Mouse (Mus musculus): ENCODE measurements around the gene Nrm. TPM values are rescaled to one million over a fixed set of nuclear protein-coding genes. Genes with fewer than 3 reads are reported as not detected.

Gene Nrm
- total RNA-seq (2021) = 1 to 10 TPM; 2.0 to 2.6 TPM
- long read RNA-seq, experiment 1, partial matches to known transcripts = 0 of 3 reads
- long read RNA-seq, experiment 1, other reads (novel, unspliced or antisense) = 0 of 3 reads
- long read RNA-seq, experiment 2, partial matches to known transcripts = 0 of 4 reads
- long read RNA-seq, experiment 2, other reads (novel, unspliced or antisense) = 0 of 4 reads

DNA sequence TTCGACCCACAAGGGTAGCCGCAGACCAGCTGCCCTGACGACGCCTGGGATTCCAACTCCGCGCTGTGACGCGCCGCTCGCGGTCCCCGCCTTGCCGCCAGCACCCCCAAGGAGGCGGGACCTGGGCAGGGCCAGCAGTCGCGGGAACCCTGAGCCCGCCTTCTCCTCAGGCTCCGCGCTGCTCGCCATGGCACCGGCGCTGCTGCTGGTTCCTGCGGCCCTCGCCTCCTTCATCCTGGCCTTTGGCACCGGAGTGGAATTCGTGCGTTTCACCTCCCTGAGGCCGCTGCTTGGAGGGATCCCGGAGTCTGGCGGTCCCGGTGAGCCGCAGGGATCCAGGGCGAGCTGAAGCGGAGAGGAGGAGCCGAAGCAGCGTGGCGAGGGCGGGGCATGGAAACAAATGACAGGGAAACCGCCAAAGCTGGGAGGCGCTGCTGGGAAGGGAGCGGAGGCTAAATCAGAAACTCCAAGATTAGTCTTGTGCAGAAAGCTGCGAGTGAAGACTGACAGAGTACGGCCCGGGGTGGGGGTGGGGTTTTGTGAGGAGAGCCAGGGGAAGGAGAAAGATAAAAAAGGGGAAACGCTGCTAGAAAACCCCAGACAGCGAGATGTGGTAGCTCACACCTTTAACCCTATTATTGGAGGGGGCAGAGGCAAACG, at the start of gene Nrm:
Gene Nrm, plus strand, starts transcription at position 121 of the 660 bp plus-strand sequence.
- peak; percentile 88 to 92 for DNase-seq (ENCODE audit: low spot score in 2 of 2)

DNA sequence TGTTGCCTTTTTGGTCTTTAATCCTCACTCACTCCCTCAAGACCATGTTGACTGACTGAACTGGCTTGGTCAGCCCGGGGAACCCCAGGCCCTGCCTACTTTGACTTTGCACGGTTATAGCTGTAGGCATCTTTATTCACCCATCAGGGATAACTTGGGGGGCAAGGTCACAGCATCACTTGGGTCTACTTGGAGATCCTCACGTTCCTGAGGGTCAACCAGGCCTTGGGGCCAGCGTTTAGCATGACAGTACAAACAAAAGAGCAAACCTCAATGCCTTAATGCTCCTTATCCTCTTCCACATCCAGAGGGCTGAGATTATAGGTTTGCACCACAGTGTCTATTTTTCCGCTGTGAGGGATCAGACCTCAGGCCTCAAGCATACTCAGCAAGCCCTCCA, 48.8 kb upstream of the Nrm start:
- no peak for DNase-seq (ENCODE audit: low spot score in 2 of 2)

DNA sequence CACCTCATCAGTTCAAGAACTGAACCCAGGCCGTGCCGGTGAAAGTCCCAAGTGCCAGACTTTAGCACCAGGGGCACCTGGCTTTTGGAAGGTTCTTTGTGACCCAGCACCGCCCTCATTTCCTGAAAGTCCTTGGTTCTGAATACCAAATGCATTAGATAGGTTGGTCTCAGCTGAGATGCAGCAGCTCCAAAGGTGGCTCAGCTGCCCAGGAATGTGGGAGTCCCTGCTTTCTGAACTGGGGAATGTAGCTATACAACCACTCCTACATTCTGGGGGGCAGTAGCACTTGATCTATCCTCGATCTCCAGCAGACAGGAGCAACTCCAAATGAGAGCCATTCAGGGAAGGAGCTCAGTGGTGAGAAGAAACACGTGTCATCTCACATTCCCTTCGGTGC, 48.4 kb upstream of the Nrm start:
- no peak for DNase-seq (ENCODE audit: low spot score in 2 of 2)

DNA sequence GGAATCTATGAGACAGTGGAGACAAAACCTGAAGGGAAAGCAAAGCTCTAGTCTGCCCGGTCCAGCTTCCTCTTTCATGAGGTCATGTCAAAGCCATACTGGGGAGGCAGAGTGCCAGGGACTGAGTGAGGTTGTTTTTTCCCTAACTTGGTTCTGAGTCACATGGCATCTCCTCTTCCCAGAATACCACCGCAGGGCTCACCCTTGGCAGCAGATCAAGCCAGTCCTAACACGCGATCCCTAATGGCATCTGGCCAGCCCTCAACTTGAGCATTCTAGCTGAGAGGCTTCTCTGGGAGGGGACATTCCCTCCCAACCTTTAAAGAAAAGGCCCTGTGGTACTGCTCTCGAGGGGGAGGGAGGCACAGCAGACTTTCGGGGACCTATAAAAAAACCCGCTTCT, 47.9 kb upstream of the Nrm start:
- DNase-seq (ENCODE audit: low spot score in 2 of 2) = peak in 1 of 2 experiments; percentile 32

DNA sequence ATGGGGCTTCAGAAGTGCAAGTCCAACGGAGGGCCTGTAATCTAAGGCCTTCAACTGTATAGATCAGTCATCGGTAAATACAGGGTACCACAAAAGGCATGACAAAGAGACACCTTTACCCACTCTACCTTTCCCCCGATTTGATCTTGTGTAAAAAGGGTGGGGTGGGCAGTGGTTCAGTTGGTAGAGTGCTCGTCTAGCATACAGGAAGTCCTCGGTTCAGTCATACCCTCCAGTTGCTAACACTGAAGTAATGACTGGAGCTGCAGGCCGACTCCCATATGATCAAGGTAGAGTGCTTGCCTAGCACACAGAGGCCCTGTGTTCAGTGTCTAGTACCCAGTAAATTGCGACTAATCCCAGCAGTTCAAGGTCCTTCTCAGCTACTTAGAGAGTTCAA, 47.5 kb upstream of the Nrm start:
- no peak for DNase-seq (ENCODE audit: low spot score in 2 of 2)

DNA sequence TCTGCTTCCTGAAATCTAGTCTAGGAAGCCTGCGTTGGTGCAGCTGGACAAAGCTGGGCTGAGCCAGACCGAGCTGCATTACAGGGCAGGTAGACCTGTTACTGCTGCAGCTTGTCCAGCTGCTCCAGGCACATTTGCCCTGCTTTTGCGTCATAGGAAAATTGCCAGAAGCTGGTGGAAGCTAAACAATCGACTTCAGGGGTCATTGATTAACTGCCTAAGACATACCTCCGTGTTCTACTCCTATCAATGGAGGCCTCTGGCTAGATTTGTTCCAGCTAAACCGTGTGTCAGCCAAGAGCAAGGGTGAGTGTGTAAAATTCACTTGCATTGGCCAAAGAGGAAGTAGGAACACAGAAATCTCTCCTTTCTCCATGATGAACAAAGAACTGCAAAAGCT, 46.4 kb upstream of the Nrm start:
- no peak for DNase-seq (ENCODE audit: low spot score in 2 of 2)

DNA sequence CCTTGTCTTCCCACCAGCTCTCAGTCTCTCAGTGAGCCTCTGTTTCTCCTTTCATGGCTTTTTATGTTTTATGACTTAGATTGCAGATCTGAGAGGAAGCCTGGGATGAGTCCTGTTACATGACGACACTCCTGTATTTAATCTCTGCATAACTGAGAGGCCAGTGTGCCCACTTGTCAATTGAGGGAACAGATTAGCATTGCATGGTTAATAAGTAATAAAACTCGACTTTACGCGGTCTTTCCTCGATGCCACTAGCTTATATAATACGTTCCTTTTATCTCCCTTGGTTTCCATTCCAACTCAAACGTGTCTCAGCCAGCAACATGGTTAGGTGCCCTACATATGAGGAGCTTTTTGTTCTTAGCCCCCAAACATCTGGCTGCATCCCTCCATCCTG, 45.3 kb upstream of the Nrm start:
- DNase-seq (ENCODE audit: low spot score in 2 of 2) = no peak

DNA sequence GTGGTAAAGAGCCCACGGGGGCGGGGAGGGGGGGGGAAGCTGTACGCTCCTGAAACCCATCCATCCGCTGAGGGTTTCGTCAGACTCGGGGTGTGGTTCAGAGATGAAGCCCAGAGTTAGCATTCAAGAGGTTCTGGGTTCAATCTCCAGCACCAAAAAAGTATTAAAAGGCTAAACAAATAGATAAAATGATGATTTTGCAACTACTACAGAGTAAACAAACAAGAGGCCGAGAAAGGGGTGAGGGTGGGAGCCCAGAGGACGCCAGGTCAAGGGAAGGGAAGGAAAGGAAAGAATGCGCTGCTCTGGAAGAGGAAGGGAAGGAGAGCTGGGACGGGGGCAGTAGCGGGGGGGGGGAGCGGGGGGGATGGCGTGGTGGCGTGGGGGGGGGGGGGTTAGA, 44.4 kb upstream of the Nrm start:
- DNase-seq (ENCODE audit: low spot score in 2 of 2) = no peak

DNA sequence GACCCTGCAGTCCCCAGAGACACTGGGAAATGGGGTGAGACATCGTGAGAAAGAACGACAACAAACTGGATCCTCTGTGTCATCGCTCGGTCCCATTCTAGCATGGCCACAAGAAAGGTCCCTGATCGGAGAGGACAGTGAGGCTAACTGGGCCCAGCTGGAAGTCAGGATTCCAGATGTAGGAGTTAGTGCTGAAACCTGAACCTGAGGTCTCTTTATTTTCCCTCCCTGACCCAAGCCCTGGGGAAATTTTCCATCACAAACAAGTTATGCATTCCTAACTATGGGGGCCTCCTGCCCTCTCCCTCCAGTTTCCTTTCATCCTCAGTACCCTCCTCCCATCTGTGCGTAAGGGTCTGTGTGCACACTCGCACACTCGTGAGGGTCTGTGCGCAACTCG, 43.9 kb upstream of the Nrm start:
- no peak for DNase-seq (ENCODE audit: low spot score in 2 of 2)

DNA sequence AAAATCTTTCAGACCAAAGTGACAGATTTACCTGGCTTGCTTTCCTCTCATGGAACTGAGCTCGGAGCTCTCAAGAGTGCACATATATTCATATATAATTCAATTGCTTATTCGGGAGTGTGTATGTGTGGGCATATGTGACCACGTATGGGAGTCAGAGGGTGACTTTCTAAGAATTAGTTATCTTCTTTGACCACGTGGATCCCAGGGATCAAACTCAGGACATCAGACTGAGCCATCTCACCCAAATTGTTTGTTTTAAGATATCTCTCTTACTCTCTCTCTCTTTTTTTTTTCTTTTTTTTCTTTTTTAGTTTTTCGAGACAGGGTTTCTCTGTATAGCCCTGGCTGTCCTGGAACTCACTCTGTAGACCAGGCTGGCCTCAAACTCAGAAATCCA, 41.0 kb upstream of the Nrm start:
- no peak for DNase-seq (ENCODE audit: low spot score in 2 of 2)

DNA sequence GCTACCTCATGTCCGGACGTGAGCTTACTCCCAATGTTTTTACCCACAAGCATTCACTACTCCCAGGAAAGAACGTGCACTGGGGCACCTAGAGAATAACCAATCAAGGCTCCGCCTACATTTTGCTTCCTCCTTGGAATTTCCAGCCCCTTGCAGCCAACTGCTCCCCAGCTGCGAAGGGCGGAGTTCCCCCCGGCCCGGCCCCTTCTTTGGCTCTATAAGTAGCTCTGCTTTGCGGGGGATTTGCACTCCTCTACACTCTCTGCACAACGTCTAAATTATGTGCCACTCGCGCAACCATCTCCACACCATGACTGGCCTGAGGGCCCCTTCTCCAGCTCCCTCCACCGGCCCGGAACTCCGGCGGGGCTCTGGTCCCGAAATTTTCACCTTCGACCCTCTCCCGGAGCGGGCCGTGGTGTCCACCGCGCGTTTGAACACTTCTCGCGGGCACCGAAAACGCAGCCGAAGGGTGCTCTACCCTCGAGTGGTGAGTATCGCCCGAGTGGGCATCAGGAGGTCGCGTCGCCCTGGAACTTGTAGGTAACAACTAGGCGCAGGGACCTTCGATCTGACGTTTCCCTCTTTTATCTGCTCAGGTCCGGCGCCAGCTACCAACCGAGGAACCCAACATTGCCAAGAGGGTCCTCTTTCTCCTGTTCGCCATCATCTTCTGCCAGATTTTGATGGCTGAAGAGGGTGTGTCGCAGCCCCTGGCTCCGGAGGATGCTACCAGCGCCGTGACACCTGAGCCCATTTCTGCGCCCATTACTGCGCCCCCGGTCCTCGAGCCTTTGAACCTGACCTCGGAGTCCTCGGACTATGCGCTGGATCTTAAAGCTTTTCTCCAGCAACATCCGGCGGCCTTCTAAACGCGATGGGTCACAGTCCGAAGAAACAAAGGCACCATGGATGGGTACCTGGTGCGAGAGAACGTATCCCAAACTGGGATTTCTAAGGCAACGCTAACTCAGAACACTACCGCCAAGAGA, 39.4 kb upstream of the Nrm start, which contains the start of gene Ier3:
Gene Ier3, plus strand, starts transcription at position 246 of the 992 bp plus-strand sequence.
- DNase-seq (ENCODE audit: low spot score in 2 of 2) = peak; percentile 56 to 61

DNA sequence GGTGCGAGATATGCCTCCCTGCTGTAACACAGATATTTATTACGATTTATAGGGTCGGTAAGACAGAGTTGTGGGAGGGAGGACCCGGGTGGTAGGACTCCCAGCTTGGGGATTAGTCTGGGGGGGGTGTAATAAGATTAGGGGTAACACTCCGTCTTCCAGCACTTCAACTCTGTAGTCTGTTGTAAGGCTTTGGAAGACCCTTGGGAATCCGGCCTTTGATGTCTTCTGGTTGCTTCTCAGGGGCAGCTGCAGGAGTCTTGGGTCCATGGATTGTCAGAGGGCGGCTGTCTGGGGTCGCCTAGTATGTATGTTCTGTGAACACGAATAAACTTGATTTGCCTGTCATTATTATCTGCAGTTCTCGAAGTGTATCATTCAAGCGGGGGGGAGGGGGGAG, 38.6 kb upstream of the Nrm start:
- no peak for DNase-seq (ENCODE audit: low spot score in 2 of 2)

DNA sequence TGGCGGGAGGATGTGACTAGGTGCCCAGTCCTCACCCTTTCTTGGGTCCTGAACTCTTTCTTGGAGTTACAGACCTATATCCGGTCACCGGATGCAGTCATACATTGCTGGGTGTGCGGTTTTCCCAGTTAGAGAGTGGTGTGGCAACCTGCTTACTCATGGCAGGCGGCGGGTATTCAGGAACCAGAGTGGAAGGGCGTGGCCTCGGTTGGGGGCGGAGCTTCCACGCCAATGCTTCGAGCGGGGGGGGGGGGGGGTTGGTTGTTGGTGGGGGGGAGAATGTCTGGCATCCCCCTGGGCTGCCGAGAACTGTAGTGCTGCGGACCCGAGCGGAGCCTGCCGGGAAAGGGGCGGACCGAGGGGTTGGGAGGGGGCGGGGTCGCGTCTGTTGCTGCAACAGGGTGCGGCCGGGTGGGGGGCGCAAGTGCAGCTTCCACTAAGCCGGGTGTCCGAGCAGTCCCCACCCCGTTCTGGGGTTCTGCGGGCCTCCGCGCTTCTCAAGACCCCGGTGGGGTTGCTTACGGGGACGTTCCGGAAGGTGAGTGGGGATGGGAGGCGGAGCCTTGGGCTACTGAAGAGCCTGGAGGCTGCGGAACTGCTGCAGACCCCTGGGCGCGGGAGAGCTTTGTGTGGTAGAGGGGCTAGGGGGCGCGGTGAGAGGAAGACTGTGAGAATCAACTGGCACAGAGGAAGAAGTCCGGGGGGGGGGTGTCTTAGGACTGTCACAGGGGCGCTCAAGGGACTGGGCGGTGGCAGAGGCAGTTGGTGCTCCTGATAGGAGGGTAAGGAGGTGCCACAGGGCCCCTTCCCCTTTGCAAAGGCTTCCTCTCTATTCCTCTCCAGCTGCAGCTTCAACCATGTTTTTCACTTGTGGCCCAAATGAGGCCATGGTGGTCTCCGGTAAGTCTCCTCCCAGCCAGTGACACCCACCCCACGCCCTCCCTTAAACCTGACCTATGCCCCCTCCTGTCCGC, 37.9 kb upstream of the Nrm start, which contains the start of gene Flot1:
Gene Flot1, plus strand, starts transcription at position 267 of the 974 bp plus-strand sequence.
- DNase-seq (ENCODE audit: low spot score in 2 of 2) = peak; percentile 72 to 77

DNA sequence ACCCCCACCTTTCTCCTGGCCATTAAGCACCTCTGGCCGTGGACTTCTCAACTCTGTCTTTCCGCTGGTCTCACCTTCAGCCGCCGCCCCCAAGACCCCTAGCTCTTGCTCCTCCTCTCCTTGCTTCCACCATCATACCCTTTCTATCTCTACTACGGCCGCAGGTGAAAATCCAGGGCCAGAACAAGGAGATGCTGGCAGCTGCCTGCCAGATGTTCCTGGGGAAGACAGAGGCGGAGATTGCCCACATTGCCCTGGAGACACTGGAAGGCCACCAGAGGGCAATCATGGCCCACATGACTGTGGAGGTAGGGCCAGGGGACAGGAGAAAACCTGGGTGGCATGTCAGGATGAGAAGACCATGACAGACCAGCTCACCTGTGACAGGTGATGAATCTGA, 36.7 kb upstream of the Nrm start:
- no peak for DNase-seq (ENCODE audit: low spot score in 2 of 2)

DNA sequence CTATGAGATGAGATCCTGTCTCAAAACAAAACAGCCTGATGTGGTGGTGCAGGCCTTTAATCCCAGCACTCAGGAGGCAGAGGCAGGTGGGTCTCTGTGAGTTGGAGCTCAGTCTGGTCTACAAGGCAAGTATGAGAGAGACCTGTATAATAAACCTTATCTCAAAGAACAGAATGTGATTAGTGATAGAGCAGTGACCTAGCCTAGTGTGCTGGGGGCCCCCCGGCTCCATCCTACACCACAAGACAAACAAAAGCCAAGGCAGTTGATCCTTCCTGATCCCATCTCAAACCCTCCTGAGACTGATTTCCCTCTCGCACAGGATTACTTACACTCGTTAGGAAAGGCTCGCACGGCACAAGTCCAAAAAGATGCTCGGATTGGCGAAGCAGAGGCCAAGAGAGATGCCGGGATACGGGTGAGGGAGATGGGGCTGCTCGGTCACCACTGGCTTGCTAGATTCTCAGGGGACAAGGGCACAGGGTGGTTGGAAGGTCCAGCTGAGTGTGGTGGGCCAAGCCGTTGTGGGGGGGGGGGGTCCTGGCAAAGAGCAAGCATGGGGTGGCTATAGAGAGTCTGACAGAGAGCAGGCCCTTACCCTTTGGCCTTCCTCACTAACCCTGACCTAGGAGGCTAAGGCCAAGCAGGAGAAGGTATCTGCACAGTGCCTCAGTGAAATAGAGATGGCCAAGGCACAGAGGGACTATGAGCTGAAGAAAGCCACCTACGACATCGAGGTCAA, 35.8 kb upstream of the Nrm start:
- DNase-seq (ENCODE audit: low spot score in 2 of 2) = no peak

DNA sequence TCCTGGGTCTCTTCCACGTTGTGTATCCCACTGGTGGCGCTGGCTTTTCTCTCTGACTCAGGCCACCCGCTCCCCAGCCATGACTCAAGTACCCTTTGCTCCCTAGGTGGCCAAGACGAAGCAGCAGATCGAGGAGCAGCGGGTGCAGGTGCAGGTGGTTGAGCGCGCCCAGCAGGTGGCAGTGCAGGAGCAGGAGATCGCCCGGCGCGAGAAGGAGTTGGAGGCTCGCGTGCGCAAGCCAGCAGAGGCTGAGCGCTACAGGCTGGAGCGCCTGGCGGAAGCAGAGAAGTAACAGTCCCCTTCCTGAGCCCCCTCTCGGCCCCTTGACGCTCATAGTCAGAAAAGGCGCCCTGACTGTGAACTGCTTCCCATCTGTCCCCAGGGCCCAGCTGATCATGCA, 31.4 kb upstream of the Nrm start:
- DNase-seq (ENCODE audit: low spot score in 2 of 2) = peak; percentile 86

DNA sequence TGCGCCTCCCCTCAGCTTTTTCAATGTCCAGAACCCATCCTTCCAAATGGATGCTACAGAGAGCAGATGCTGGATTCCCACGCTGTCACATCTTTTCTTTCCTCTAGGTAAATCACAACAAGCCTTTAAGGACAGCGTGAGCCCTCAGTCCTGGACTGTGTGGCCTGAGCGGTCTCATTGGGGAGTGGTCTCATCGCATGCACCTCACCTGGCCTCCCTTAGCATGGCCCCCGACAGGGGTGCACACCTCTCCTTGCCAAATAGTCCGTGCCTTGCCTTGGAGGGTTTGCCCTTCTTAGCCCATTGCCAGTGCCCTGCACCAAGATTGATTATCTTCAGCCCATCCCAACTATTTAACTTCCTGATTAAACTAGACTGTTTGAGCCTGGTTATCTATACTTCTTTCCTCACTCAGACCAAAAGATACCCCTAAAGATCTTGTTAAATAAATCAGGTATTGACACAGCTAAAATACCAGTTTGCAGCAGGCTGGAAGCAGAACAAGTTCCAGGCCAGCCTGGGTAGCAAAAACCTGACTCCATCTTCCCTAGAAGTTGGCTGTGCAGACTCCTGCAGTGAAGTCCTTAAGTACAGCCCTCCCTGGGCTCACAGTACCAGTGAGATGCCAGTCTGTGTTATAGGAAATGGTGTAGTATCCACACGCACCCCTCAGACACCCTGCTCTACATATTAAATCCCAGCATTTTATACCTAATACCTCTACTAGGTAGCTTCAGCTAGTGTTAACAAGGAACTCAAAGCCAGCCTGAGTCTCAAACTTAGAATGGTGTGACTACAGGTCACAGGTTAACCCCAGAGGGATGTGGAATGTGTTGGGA, 28.5 kb upstream of the Nrm start:
- no peak for DNase-seq (ENCODE audit: low spot score in 2 of 2)

DNA sequence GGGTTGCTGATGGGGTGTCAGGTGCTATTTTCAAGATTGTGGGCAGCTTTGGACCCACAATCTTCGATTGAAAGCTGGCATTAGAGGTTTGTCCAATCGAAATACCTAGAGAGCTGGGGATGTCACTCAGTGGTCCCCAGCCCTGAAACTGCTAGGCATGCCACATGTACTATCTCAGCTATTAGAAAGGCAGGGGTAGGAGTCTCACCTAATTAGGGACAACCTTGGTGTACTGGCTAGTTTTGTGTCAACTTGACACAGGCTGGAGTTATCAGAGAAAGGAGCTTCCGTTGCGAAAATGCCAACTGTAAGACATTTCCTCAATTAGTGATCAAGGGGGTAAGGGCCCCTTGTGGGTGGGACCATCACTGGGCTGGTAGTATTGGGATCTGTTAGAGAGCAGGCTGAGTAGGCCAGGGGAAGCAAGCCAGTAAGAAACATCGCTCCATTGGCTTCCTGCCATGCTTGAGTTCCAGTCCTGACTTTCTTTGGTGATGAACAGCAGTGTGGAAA, 27.8 kb upstream of the Nrm start:
- no peak for DNase-seq (ENCODE audit: low spot score in 2 of 2)

DNA sequence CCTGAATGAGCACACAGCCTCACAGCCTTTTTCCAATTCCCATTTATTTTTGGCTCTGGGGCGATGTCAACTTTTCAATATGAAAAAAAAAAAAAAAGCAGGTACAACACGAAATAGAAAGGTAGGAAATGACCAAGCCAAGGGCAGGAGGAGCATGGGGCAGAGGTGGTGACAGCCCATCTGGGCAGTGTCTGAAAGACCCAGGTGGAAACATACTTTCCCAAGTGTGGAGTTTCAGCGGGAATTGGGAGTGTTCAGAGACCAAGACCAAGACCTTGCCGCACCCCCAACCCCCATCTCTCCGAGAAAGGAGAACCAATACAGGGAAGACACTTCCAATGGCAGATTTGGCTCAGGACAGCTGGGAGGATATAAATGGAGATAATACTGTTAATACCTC, 27.2 kb upstream of the Nrm start:
- no peak for DNase-seq (ENCODE audit: low spot score in 2 of 2)
